Mouse (Mus musculus): ENCODE measurements around the gene Rpsa. TPM values are rescaled to one million over a fixed set of nuclear protein-coding genes. Genes with fewer than 3 reads are reported as not detected.
A peak's percentile ranks its signal among the peaks of the same experiment; 100 is the strongest.

Gene Rpsa
- polyA plus RNA-seq, 1 experiment from 2014 or later, result 1,464 TPM

- H3K4me2 ChIP-seq, result no peak overlapping the region
- H3K4me3 ChIP-seq (replicated peaks), result no peak overlapping the region
- peaks cover 28% of the 10 kb centered on the region for H3K36me3 ChIP-seq
- H3K9ac ChIP-seq, result no peak overlapping the region
- no peak for ATAC-seq (replicated peaks; ENCODE audit: low FRiP score)
- H3K9me3 ChIP-seq (replicated peaks), result no peaks in the 10 kb centered on the region
- H3K27me3 ChIP-seq, result no peaks in the 10 kb centered on the region
- H3K27ac ChIP-seq, result no peak overlapping the region
- 92% methylated on average over 11 of the region's 11 CpGs for WGBS
- H3K4me1 ChIP-seq, result no peaks in the 10 kb centered on the region
Measured at GRCm38 (mm10) chr9:120135454-120135853, 8.0 kb downstream of the Rpsa start.

DNA sequence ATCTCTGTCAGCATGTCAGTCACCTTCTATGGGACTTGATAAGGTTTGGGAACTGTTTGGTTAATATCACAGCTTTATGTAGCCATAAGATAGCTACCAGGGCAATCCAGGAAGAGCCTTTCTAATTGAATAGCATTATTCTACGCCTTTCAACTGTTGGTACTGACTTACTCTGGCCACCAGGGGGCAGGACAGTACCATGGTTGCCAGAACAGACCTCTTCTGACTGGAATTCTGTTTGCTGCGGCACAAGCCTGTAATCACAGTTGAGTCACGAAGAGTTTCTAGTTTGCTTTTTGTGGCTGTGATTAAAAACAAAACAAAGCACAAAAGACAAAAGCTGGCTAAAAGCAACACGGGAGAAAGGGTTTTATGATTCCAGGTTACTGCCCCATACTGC lies 13.2 kb downstream of the Rpsa start:
- Histone ChIP-seq H3K4me2 (no peak overlapping the region), H3K4me1 (no peaks in the 10 kb centered on the region), H3K36me3 (no peaks in the 10 kb centered on the region), H3K9ac (no peak overlapping the region), H3K27me3 (no peaks in the 10 kb centered on the region), H3K4me3 (replicated peaks) (no peak overlapping the region), H3K27ac (no peak overlapping the region), H3K9me3 (replicated peaks) (no peaks in the 10 kb centered on the region)
- 8% methylated on average over 4 of the region's 4 CpGs for WGBS
- ATAC-seq (replicated peaks; ENCODE audit: low FRiP score), result peak; percentile 60; the same call in 1 of the 2 replicates

GRCm38 (mm10) chr9:120144474-120144873 lies 17.0 kb downstream of the Rpsa start:
- 81% methylated on average over 13 of the region's 13 CpGs for WGBS
- H3K4me3 ChIP-seq (replicated peaks), result no peak overlapping the region
- H3K27ac ChIP-seq, result no peak overlapping the region
- no peaks in the 10 kb centered on the region for H3K9me3 ChIP-seq (replicated peaks)
- H3K4me2 ChIP-seq, result no peak overlapping the region
- no peaks in the 10 kb centered on the region for H3K4me1 ChIP-seq
- no peaks in the 10 kb centered on the region for H3K36me3 ChIP-seq
- ATAC-seq (replicated peaks; ENCODE audit: low FRiP score), result no peak
- H3K27me3 ChIP-seq, result no peaks in the 10 kb centered on the region
- H3K9ac ChIP-seq, result no peak overlapping the region

DNA sequence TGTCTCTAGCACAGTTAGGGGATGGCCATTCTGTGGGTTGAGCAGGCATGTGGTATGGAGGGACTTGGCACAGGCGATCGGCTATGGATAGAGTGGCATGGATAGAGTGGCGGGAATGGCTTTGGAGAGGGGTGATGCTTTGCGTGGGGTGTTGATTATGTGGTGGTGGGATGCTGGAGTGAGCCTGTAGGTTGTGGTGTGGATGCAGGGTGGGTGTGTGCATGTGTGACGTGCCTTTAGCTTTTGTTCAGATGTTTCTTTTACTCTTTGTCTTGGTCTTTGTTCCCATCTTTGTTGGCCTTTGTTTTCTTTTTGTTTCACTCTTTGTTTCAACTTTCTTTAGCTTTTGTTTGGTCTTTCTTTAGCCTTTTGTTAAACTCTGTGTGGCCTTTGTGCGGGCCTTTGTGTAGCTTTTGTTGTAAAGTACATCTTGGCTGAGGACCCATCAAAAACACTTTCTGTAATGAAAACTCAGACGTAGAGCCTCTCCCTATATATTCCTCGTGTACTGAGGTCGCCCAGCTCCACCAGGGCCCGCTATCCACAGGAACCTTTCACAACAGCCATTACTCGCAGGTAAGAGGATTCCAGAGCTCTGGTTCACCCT lies 21.8 kb downstream of the Rpsa start, which contains the start of gene Mobp:
Gene Mobp (plus strand): TSS at position 486 of the 607 bp plus-strand sequence.
- no peak within 1 kb of the TSS for H3K4me3 ChIP-seq (replicated peaks)
- H3K27me3 ChIP-seq, result no peaks in the 10 kb centered on the region
- H3K27ac ChIP-seq, result no peak within 1 kb of the TSS
- no peaks in the 10 kb centered on the region for H3K9me3 ChIP-seq (replicated peaks)
- no peaks in the 10 kb centered on the region for H3K4me1 ChIP-seq
- H3K4me2 ChIP-seq, result no peak within 1 kb of the TSS
- no peak within 1 kb of the TSS for H3K9ac ChIP-seq
- no peaks in the 10 kb centered on the region for H3K36me3 ChIP-seq
- ATAC-seq (replicated peaks; ENCODE audit: low FRiP score), result no peak
- 81% methylated on average over 11 of the region's 11 CpGs for WGBS

DNA sequence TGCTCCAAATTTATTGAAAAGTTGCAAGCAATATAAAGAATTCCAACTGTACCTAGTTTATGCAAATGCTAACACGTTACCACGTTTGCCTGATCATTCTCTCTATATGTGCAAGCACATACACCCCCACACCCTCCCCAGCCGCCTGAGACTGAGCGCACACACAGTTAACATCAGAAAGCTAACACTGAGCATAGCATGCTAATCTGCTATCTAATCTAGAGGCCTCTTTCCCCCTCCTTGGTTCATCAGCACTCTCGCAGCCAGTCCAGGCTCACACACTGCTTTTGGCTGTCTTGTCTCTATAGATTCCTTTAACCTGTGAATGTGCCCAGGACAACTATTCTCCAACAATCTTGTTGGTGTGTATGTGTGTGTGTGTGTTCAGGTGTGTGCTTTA lies 23.7 kb downstream of the Rpsa start:
- H3K4me2 ChIP-seq, result no peak overlapping the region
- H3K9ac ChIP-seq, result no peak overlapping the region
- WGBS, result 83% methylated on average over 5 of the region's 5 CpGs
- no peaks in the 10 kb centered on the region for H3K4me1 ChIP-seq
- no peak overlapping the region for H3K27ac ChIP-seq
- no peak overlapping the region for H3K4me3 ChIP-seq (replicated peaks)
- H3K36me3 ChIP-seq, result no peaks in the 10 kb centered on the region
- no peaks in the 10 kb centered on the region for H3K9me3 ChIP-seq (replicated peaks)
- ATAC-seq (replicated peaks; ENCODE audit: low FRiP score), result no peak
- no peaks in the 10 kb centered on the region for H3K27me3 ChIP-seq

GRCm38 (mm10) chr9:120151906-120152399 lies 24.5 kb downstream of the Rpsa start:
- Histone ChIP-seq H3K9me3 (replicated peaks) (no peaks in the 10 kb centered on the region), H3K9ac (no peak overlapping the region), H3K27ac (no peak overlapping the region), H3K4me3 (replicated peaks) (no peak overlapping the region), H3K36me3 (no peaks in the 10 kb centered on the region), H3K4me2 (no peak overlapping the region), H3K4me1 (no peaks in the 10 kb centered on the region), H3K27me3 (no peaks in the 10 kb centered on the region)
- 78% methylated on average over 12 of the region's 12 CpGs for WGBS
- no peak for ATAC-seq (replicated peaks; ENCODE audit: low FRiP score)

DNA sequence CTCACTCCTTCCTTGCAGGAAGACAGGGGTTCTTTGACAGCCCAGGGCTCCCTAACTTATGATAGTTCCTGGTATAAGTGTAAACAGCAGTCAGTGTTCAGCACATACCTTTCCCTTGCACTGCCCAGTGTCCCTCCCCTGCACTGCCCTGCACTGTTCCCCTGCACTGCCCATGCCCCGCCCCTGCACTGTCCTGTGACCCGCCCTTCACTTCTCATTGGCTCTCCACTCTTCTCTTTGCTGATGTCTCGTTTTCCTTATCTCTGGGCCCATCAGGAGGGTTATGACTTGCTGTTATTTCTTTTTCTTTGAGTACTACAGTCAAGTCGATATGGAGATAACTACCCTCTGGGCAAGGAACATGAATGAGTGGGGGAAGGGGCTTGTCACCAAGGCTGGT lies 30.6 kb downstream of the Rpsa start:
- ATAC-seq (replicated peaks; ENCODE audit: low FRiP score), result peak; percentile 70; the same call in 1 of the 2 replicates
- Histone ChIP-seq H3K4me3 (replicated peaks) (no peak overlapping the region), H3K9ac (no peak overlapping the region), H3K9me3 (replicated peaks) (no peaks in the 10 kb centered on the region), H3K27ac (no peak overlapping the region), H3K27me3 (no peaks in the 10 kb centered on the region), H3K36me3 (no peaks in the 10 kb centered on the region), H3K4me2 (no peak overlapping the region), H3K4me1 (no peaks in the 10 kb centered on the region)
- 37% methylated on average over 4 of the region's 4 CpGs for WGBS

DNA sequence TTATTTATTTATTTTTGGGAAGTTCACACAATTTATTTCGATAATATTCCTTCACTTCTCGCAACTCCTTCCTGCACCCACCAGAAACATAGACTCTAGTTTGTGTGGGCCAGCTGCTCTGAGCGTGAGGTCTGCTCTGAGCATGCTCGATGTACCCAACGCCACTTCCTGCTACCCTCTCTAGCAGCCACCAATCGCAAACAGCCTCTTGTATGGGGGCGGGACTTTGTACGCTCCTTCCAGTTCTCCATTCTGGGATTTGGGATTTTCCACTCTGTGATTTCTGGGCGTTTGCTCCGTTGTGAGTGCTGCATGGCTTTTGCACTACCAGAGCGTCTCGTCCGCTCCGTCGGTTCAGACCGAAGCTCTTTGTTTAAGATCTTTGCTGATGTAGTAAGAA lies 36.4 kb downstream of the Rpsa start:
- H3K9me3 ChIP-seq (replicated peaks), result no peaks in the 10 kb centered on the region
- H3K27ac ChIP-seq, result no peak overlapping the region
- no peak for ATAC-seq (replicated peaks; ENCODE audit: low FRiP score)
- H3K27me3 ChIP-seq, result no peaks in the 10 kb centered on the region
- WGBS, result 87% methylated on average over 16 of the region's 16 CpGs
- no peak overlapping the region for H3K9ac ChIP-seq
- no peaks in the 10 kb centered on the region for H3K4me1 ChIP-seq
- no peaks in the 10 kb centered on the region for H3K36me3 ChIP-seq
- no peak overlapping the region for H3K4me3 ChIP-seq (replicated peaks)
- H3K4me2 ChIP-seq, result no peak overlapping the region

- no peaks in the 10 kb centered on the region for H3K36me3 ChIP-seq
- 70% methylated on average over 11 of the region's 11 CpGs for WGBS
- no peak overlapping the region for H3K9ac ChIP-seq
- ATAC-seq (replicated peaks; ENCODE audit: low FRiP score), result no peak
- no peak overlapping the region for H3K4me2 ChIP-seq
- H3K9me3 ChIP-seq (replicated peaks), result no peaks in the 10 kb centered on the region
- H3K4me1 ChIP-seq, result no peaks in the 10 kb centered on the region
- no peak overlapping the region for H3K4me3 ChIP-seq (replicated peaks)
- H3K27me3 ChIP-seq, result 0 out of 2 replicates have a peak, but pooled peaks cover 6% of the 10 kb centered on the region
- no peak overlapping the region for H3K27ac ChIP-seq
Measured at GRCm38 (mm10) chr9:120167826-120168225, 40.3 kb downstream of the Rpsa start.

DNA sequence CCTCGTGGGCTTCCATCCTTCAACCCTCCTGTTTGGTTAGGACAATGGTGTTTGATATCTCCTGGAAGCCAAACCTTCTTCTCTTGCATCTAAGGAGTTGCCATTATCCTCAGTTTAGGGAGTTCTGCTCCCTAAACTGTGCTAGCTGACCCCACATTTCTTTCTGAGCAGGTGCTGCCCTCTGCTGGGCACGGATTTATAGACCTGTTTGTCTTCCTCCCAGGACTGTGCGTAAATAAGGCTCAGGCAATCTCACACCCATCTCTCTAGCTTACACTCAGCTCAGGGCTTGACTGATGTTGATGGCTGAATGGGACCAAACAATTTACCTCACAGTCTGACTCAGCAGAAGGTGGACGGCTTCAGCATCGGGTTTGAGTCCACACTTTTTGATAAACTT lies 43.8 kb downstream of the Rpsa start:
- WGBS, result 49% methylated on average over 5 of the region's 5 CpGs
- 0 out of 2 replicates have a peak, but pooled peaks cover 6% of the 10 kb centered on the region for H3K27me3 ChIP-seq
- no peaks in the 10 kb centered on the region for H3K36me3 ChIP-seq
- ATAC-seq (replicated peaks; ENCODE audit: low FRiP score), result no peak
- no peak overlapping the region for H3K4me2 ChIP-seq
- no peak overlapping the region for H3K4me3 ChIP-seq (replicated peaks)
- H3K27ac ChIP-seq, result no peak overlapping the region
- no peak overlapping the region for H3K9ac ChIP-seq
- H3K4me1 ChIP-seq, result no peaks in the 10 kb centered on the region
- no peaks in the 10 kb centered on the region for H3K9me3 ChIP-seq (replicated peaks)

GRCm38 (mm10) chr9:120174436-120175137 lies 47.1 kb downstream of the Rpsa start:
- Histone ChIP-seq H3K27me3 (0 out of 2 replicates have a peak, but pooled peaks cover under 1% of the 10 kb centered on the region), H3K9me3 (replicated peaks) (no peaks in the 10 kb centered on the region), H3K4me3 (replicated peaks) (no peak overlapping the region), H3K9ac (no peak overlapping the region), H3K4me2 (no peak overlapping the region), H3K36me3 (no peaks in the 10 kb centered on the region), H3K4me1 (no peaks in the 10 kb centered on the region), H3K27ac (no peak overlapping the region)
- ATAC-seq (replicated peaks; ENCODE audit: low FRiP score), result no peak
- WGBS, result 85% methylated on average over 18 of the region's 18 CpGs

DNA sequence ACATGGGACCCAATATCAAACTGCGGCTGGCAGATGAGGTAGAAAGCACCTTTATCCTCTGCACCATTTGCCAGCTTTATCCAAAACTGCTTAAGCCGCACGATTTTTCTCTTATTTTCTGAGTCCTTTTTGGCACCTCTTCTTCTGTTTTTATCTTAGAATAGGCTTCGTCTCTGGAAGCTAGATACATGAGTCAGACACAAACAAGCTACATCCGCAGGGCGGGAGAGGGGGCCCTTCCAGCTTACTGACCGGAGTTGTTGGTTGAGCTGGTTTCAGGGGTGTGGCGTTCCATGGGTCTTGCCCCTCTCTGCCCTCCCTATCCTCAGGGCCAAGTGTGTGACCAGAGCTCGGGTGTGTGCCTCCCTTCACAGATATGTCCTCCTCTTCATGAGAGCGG lies 51.3 kb downstream of the Rpsa start:
- Histone ChIP-seq H3K9me3 (replicated peaks) (no peaks in the 10 kb centered on the region), H3K27ac (no peak overlapping the region), H3K9ac (no peak overlapping the region), H3K36me3 (no peaks in the 10 kb centered on the region), H3K27me3 (no peaks in the 10 kb centered on the region), H3K4me2 (no peak overlapping the region), H3K4me1 (no peaks in the 10 kb centered on the region), H3K4me3 (replicated peaks) (no peak overlapping the region)
- ATAC-seq (replicated peaks; ENCODE audit: low FRiP score), result no peak
- WGBS, result 87% methylated on average over 10 of the region's 10 CpGs

Data from kidney, embryonic 15.5 days (tissue).